Mouse (Mus musculus): Measurements from ENCODE around the gene P2ry10b. TPM values are rescaled to one million over a fixed set of nuclear protein-coding genes. Genes with fewer than 3 reads are reported as not detected.

Gene P2ry10b
- polyA plus RNA-seq, 1 experiment from 2014 or later, result 0.31 TPM

GRCm38 (mm10) chrX:107160496-107160895 is 11.8 kb downstream of the P2ry10b start:
- no peaks in the 10 kb centered on the region for H3K9me3 ChIP-seq (ENCODE audit: control insufficient read depth, low read length)
- H3K4me2 ChIP-seq (ENCODE audit: low read length), result no peak overlapping the region
- ATAC-seq, result no peak
- no peak overlapping the region for H3K9ac ChIP-seq (ENCODE audit: low read depth, low read length)
- H3K27ac ChIP-seq (ENCODE audit: low read depth, low read length), result no peak overlapping the region
- H3K36me3 ChIP-seq (ENCODE audit: control insufficient read depth, insufficient read depth, low read length), result no peaks in the 10 kb centered on the region
- no peak overlapping the region for H3K4me3 ChIP-seq (ENCODE audit: low read length)
- H3K4me1 ChIP-seq (ENCODE audit: control insufficient read depth, insufficient read depth, low read depth, low read length), result no peaks in the 10 kb centered on the region
- no peaks in the 10 kb centered on the region for H3K27me3 ChIP-seq (replicated peaks; ENCODE audit: control insufficient read depth, insufficient read depth, low read length)

- no peak for ATAC-seq
- Histone ChIP-seq H3K4me3 (ENCODE audit: low read length) (no peak overlapping the region), H3K27ac (ENCODE audit: low read depth, low read length) (no peak overlapping the region), H3K36me3 (ENCODE audit: control insufficient read depth, insufficient read depth, low read length) (no peaks in the 10 kb centered on the region), H3K27me3 (replicated peaks; ENCODE audit: control insufficient read depth, insufficient read depth, low read length) (no peaks in the 10 kb centered on the region), H3K9me3 (ENCODE audit: control insufficient read depth, low read length) (no peaks in the 10 kb centered on the region), H3K9ac (ENCODE audit: low read depth, low read length) (no peak overlapping the region), H3K4me1 (ENCODE audit: control insufficient read depth, insufficient read depth, low read depth, low read length) (no peaks in the 10 kb centered on the region), H3K4me2 (ENCODE audit: low read length) (no peak overlapping the region)
- 24% methylated on average over 1 of the region's 1 CpGs for WGBS
Observed at GRCm38 (mm10) chrX:107168281-107168680, 19.6 kb downstream of the P2ry10b start.

DNA sequence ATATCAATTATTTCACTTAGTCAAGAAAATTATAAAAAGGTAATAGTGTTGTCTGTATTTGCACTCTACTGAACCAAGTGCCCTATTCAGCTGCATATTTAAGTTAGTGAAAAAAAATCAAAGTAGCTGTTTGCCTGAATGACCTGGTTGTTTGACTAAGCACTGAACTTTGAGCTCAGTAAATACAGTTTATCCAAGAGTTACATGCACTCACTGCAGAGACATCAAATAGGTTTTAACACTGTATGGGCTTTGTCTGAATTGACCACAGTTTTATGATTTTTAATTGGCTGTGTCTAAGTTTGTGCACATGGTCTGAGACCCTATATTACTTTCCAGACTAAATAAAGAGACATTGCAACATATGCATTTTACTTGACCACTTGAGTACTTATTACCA is 20.4 kb downstream of the P2ry10b start:
- no peak for ATAC-seq
- Histone ChIP-seq H3K9me3 (ENCODE audit: control insufficient read depth, low read length) (no peaks in the 10 kb centered on the region), H3K27me3 (replicated peaks; ENCODE audit: control insufficient read depth, insufficient read depth, low read length) (no peaks in the 10 kb centered on the region), H3K4me2 (ENCODE audit: low read length) (no peak overlapping the region), H3K27ac (ENCODE audit: low read depth, low read length) (no peak overlapping the region), H3K36me3 (ENCODE audit: control insufficient read depth, insufficient read depth, low read length) (no peaks in the 10 kb centered on the region), H3K9ac (ENCODE audit: low read depth, low read length) (no peak overlapping the region), H3K4me1 (ENCODE audit: control insufficient read depth, insufficient read depth, low read depth, low read length) (no peaks in the 10 kb centered on the region), H3K4me3 (ENCODE audit: low read length) (no peak overlapping the region)

- Histone ChIP-seq H3K4me2 (ENCODE audit: low read length) (no peak overlapping the region), H3K36me3 (ENCODE audit: control insufficient read depth, insufficient read depth, low read length) (no peaks in the 10 kb centered on the region), H3K27ac (ENCODE audit: low read depth, low read length) (no peak overlapping the region), H3K4me1 (ENCODE audit: control insufficient read depth, insufficient read depth, low read depth, low read length) (no peaks in the 10 kb centered on the region), H3K4me3 (ENCODE audit: low read length) (no peak overlapping the region), H3K9ac (ENCODE audit: low read depth, low read length) (no peak overlapping the region), H3K9me3 (ENCODE audit: control insufficient read depth, low read length) (no peaks in the 10 kb centered on the region), H3K27me3 (replicated peaks; ENCODE audit: control insufficient read depth, insufficient read depth, low read length) (no peaks in the 10 kb centered on the region)
- WGBS, result 74% methylated on average over 1 of the region's 1 CpGs
- no peak for ATAC-seq
Observed at GRCm38 (mm10) chrX:107178742-107179141, 30.0 kb downstream of the P2ry10b start.

- Histone ChIP-seq H3K9ac (ENCODE audit: low read depth, low read length) (no peak overlapping the region), H3K27me3 (replicated peaks; ENCODE audit: control insufficient read depth, insufficient read depth, low read length) (no peaks in the 10 kb centered on the region), H3K4me2 (ENCODE audit: low read length) (no peak overlapping the region), H3K4me3 (ENCODE audit: low read length) (no peak overlapping the region), H3K9me3 (ENCODE audit: control insufficient read depth, low read length) (no peaks in the 10 kb centered on the region), H3K4me1 (ENCODE audit: control insufficient read depth, insufficient read depth, low read depth, low read length) (no peaks in the 10 kb centered on the region), H3K27ac (ENCODE audit: low read depth, low read length) (no peak overlapping the region), H3K36me3 (ENCODE audit: control insufficient read depth, insufficient read depth, low read length) (no peaks in the 10 kb centered on the region)
- no peak for ATAC-seq
- 96% methylated on average over 2 of the region's 2 CpGs for WGBS
Observed at GRCm38 (mm10) chrX:107217577-107218090, 68.9 kb downstream of the P2ry10b start.

Other genes starting within 250 kb of the P2ry10b start
- gene Lpar4, start 228.3 kb upstream of the P2ry10b start, polyA plus RNA-seq (2015; fragmentation: Nextera tagmentation; extraction: Ambion mirVana), result 5.5 and 6.2 TPM in 2 replicates
- gene P2ry10, start 60.4 kb upstream of the P2ry10b start, polyA plus RNA-seq (2015; fragmentation: Nextera tagmentation; extraction: Ambion mirVana), result not detected in 2 replicates
- not detected in 2 replicates for gene Gpr174, start 107.0 kb downstream of the P2ry10b start, polyA plus RNA-seq (2015; fragmentation: Nextera tagmentation; extraction: Ambion mirVana)